Mouse (Mus musculus) C2C12 (cell line): ENCODE data around the gene Gap43.

Source experiments
- CEBPB ChIP-seq: IDR thresholded peaks from one replicate; pipeline ENCODE4 v1.6.1; 2011; ENCODE audit warnings: low read depth, mild to moderate bottlenecking, control low read depth, moderate library complexity
- CTCF ChIP-seq: IDR thresholded peaks from one replicate; pipeline ENCODE4 v1.5.1; 2011; ENCODE audit not compliant: control insufficient read depth, insufficient read depth, insufficient read length
- MAX ChIP-seq: IDR thresholded peaks from one replicate; pipeline ENCODE4 v1.6.1; 2011; ENCODE audit warnings: mild to moderate bottlenecking, control low read depth
- MYOD1 ChIP-seq: IDR thresholded peaks from one replicate; pipeline ENCODE4 v1.6.1; 2011; ENCODE audit warnings: low read depth; ENCODE audit not compliant: control insufficient read depth, insufficient read length
- MYOG ChIP-seq: IDR thresholded peaks from one replicate; pipeline ENCODE4 v1.6.1; 2011; ENCODE audit not compliant: control insufficient read depth, insufficient read length; ENCODE audit errors: extremely low read depth
- USF1 ChIP-seq: IDR thresholded peaks from one replicate; pipeline ENCODE4 v1.6.1; 2011; ENCODE audit warnings: low read depth, mild to moderate bottlenecking, control low read depth, moderate library complexity

- TF ChIP-seq USF1 (no peak), CTCF (no peak), CEBPB (peak; percentile 20), MAX (no peak), MYOG (no peak), MYOD1 (no peak)
Measured at GRCm38 (mm10) chr16:42380641-42381040, 40.2 kb upstream of the Gap43 start.
